ENCODE assay signal across 8 mouse cellular contexts in genomic region chr5:123076419-123077281, GRCm38 (mm10). TPM values are rescaled to one million over a fixed set of nuclear protein-coding genes. Genes with fewer than 3 reads are reported as not detected.
DNase-seq lines count a peak whose midpoint lies in the region; ATAC-seq and TF ChIP-seq lines count a peak whose summit lies in the region.
"Had no signal": no experiment of that assay in that cellular context is flagged by ENCODE, and none has a peak within 500 bp of the region (broad histone marks: within the 10 kb centered on the region; RNA-seq: fewer than 3 reads in every experiment).

No protein-coding gene starts in this region.

- peak; percentile 86 for ATAC-seq in lung, embryonic 15.5 days (ENCODE audit: borderline replicate concordance, extremely low read depth, low FRiP score, low TSS enrichment)
- ATAC-seq in forebrain, postnatal 0 days = peak; percentile 83
- peak; percentile 80 for ATAC-seq in liver, embryonic 12.5 days

- H3K4me2 ChIP-seq in lung, embryonic 15.5 days = peak overlapping the region; percentile 98
- H3K4me2 ChIP-seq in forebrain, postnatal 0 days (ENCODE audit: low read depth) = peak overlapping the region; percentile 77
- H3K4me2 ChIP-seq in liver, embryonic 12.5 days = peak overlapping the region; percentile 96

- H3K9ac ChIP-seq in lung, embryonic 15.5 days = peak overlapping the region; percentile 74
- H3K9ac ChIP-seq in forebrain, postnatal 0 days = peak overlapping the region; percentile 80
- peak overlapping the region; percentile 95 for H3K9ac ChIP-seq in liver, embryonic 12.5 days

- peaks cover 23% of the 10 kb centered on the region for H3K4me1 ChIP-seq in lung, embryonic 15.5 days
- H3K4me1 ChIP-seq in forebrain, postnatal 0 days (ENCODE audit: insufficient read depth) = peaks cover 10% of the 10 kb centered on the region; the same call in 1 of the 2 replicates
- peaks cover 58% of the 10 kb centered on the region for H3K4me1 ChIP-seq in liver, embryonic 12.5 days

- no peaks in the 10 kb centered on the region for H3K9me3 ChIP-seq in lung, embryonic 15.5 days
- H3K9me3 ChIP-seq in forebrain, postnatal 0 days (ENCODE audit: low read length) = no peaks in the 10 kb centered on the region
- peaks cover 8% of the 10 kb centered on the region; the same call in 1 of the 2 replicates for H3K9me3 ChIP-seq in liver, embryonic 12.5 days (replicated peaks)

- 2% methylated on average over 35 of the region's 35 CpGs for WGBS in lung, embryonic 15.5 days
- WGBS in forebrain, postnatal 0 days = 6% methylated on average over 29 of the region's 35 CpGs
- WGBS in liver, embryonic 12.5 days (ENCODE audit: insufficient replicate concordance) = under 1% methylated on average over 35 of the region's 35 CpGs

- H3K36me3 ChIP-seq in lung, embryonic 15.5 days = no peaks in the 10 kb centered on the region
- no peaks in the 10 kb centered on the region for H3K36me3 ChIP-seq in forebrain, postnatal 0 days (ENCODE audit: insufficient read depth)
- peaks cover 15% of the 10 kb centered on the region for H3K36me3 ChIP-seq in liver, embryonic 12.5 days

- DNase-seq in lung, adult 18-20 months = no peak
- DNase-seq in c-Kit-positive CD71-positive TER-119-negative erythroid progenitor cells, embryonic 14.5 days (ENCODE audit: low read depth) = peak; percentile 62
- DNase-seq in forebrain, postnatal 0 days = peak; percentile 61
- peak; percentile 60 to 81 for DNase-seq in spleen, postnatal 4 days (ENCODE audit: low spot score in 2 of 2)
- no peak for DNase-seq in yolk sac, embryonic 10.5 days (ENCODE audit: low spot score)

- H3K27ac ChIP-seq in lung, embryonic 15.5 days = peak overlapping the region; percentile 66
- peak overlapping the region; percentile 74 for H3K27ac ChIP-seq in forebrain, postnatal 0 days (ENCODE audit: low read depth, low read length)
- H3K27ac ChIP-seq in liver, embryonic 12.5 days = peak overlapping the region; percentile 94

- H3K27me3 ChIP-seq in lung, embryonic 15.5 days = no peaks in the 10 kb centered on the region
- H3K27me3 ChIP-seq in forebrain, postnatal 0 days (ENCODE audit: insufficient read depth, low read length) = no peaks in the 10 kb centered on the region
- no peaks in the 10 kb centered on the region for H3K27me3 ChIP-seq in liver, embryonic 12.5 days (replicated peaks)

- peak overlapping the region; percentile 76 for H3K4me3 ChIP-seq in lung, embryonic 15.5 days
- H3K4me3 ChIP-seq in forebrain, postnatal 0 days (ENCODE audit: low read depth, low read length) = peak overlapping the region; percentile 74
- H3K4me3 ChIP-seq in liver, embryonic 12.5 days = peak overlapping the region; percentile 93

- TF ChIP-seq CTCF in forebrain, postnatal 0 days (IDR thresholded peaks at IDR 0.05; ENCODE audit: low read depth) = no peak

RNA-seq across cellular contexts. Expression of gene Tmem120b, which starts 8.4 kb away (rescaled TPM):
- 12.8 and 14.0 TPM in 2 replicates for polyA plus RNA-seq in lung, embryonic 15.5 days (2015; fragmentation: Nextera tagmentation; extraction: Ambion mirVana)
- total RNA-seq in forebrain, postnatal 0 days (2014; rRNA removed) = 18.0 and 18.1 TPM in 2 replicates
- 21.2 and 22.2 TPM in 2 replicates for polyA plus RNA-seq in forebrain, postnatal 0 days (2015; fragmentation: Nextera tagmentation; extraction: Ambion mirVana)
- polyA plus RNA-seq in liver, embryonic 12.5 days (2016; fragmentation: Nextera tagmentation; extraction: Ambion mirVana) = 28.2 and 30.3 TPM in 2 replicates

RNA-seq across cellular contexts. Expression of gene Morn3, which starts 29.8 kb away (rescaled TPM):
- 1.3 and 1.5 TPM in 2 replicates for polyA plus RNA-seq in lung, embryonic 15.5 days (2015; fragmentation: Nextera tagmentation; extraction: Ambion mirVana)
- total RNA-seq in forebrain, postnatal 0 days (2014; rRNA removed) = 0.23 TPM in 1 of 2 replicates, not detected in the other
- 1.1 and 1.5 TPM in 2 replicates for polyA plus RNA-seq in forebrain, postnatal 0 days (2015; fragmentation: Nextera tagmentation; extraction: Ambion mirVana)
- polyA plus RNA-seq in liver, embryonic 12.5 days (2016; fragmentation: Nextera tagmentation; extraction: Ambion mirVana) = not detected in 2 replicates
- total RNA-seq: left cerebral cortex, adult 8-10 months had no signal

RNA-seq across cellular contexts. Expression of gene Rhof, which starts 55.8 kb away (rescaled TPM):
- 2.7 and 2.8 TPM in 2 replicates for polyA plus RNA-seq in lung, embryonic 15.5 days (2015; fragmentation: Nextera tagmentation; extraction: Ambion mirVana)
- 25.3 and 27.0 TPM in 2 replicates for total RNA-seq in forebrain, postnatal 0 days (2014; rRNA removed)
- 36.9 and 38.7 TPM in 2 replicates for polyA plus RNA-seq in forebrain, postnatal 0 days (2015; fragmentation: Nextera tagmentation; extraction: Ambion mirVana)
- polyA plus RNA-seq in liver, embryonic 12.5 days (2016; fragmentation: Nextera tagmentation; extraction: Ambion mirVana) = 3.9 and 4.8 TPM in 2 replicates

Comparison
In these comparisons a context has a peak if more than half of its experiments do, and no peak if none do; other contexts are left out.
1. DNase-seq: peak in c-Kit-positive CD71-positive TER-119-negative erythroid progenitor cells, embryonic 14.5 days (single experiment), forebrain, postnatal 0 days (single experiment) and spleen, postnatal 4 days (2 of 2); none in lung, adult 18-20 months (0 of 2) and yolk sac, embryonic 10.5 days (single experiment).
2. Peak in every context shown above with its lines, with median percentiles within 50 percentile points of each other: ATAC-seq, H3K27ac ChIP-seq, H3K4me2 ChIP-seq, H3K4me3 ChIP-seq and H3K9ac ChIP-seq.